Mouse (Mus musculus) embryonic facial prominence, embryonic 10.5 days (tissue): ENCODE results near the gene Zpld1. TPM values are rescaled to one million over a fixed set of nuclear protein-coding genes. Genes with fewer than 3 reads are reported as not detected.
A peak's percentile ranks its signal among the peaks of the same experiment; 100 is the strongest.

Source experiments
- DNase-seq: peaks from one replicate; pipeline ENCODE4 v3.0.0-alpha.2; 2017; ENCODE audit warnings: low spot score
- H3K27ac ChIP-seq: fragments of 300-500 bp; sonication (generic); replicated peaks from 2 replicates; pipeline ENCODE4 v1.5.1; 2016; ENCODE audit warnings: mild to moderate bottlenecking
- H3K27me3 ChIP-seq: fragments of 300-500 bp; sonication (generic); replicated peaks from 2 replicates; pipeline ENCODE4 v1.6.1; 2016; ENCODE audit warnings: low read depth, mild to moderate bottlenecking; ENCODE audit not compliant: poor library complexity, severe bottlenecking
- H3K36me3 ChIP-seq: fragments of 300-500 bp; sonication (generic); replicated peaks from 2 replicates; pipeline ENCODE4 v1.6.1; 2016; ENCODE audit warnings: mild to moderate bottlenecking, moderate library complexity
- H3K4me1 ChIP-seq: fragments of 300-500 bp; sonication (generic); 2 replicates; pipeline ENCODE4 v1.6.1; 2016
- H3K4me3 ChIP-seq: fragments of 300-500 bp; sonication (generic); 2 replicates; pipeline ENCODE4 v1.5.1; 2016; ENCODE audit warnings: mild to moderate bottlenecking, moderate library complexity
- H3K9me3 ChIP-seq: fragments of 300-500 bp; sonication (generic); 2 replicates; pipeline ENCODE4 v1.6.1; 2016; ENCODE audit warnings: mild to moderate bottlenecking
- WGBS: fragments of 180-500 bp; shearing (Covaris S2); methylation state at CpG from one replicate; pipeline ENCODE4 v1.1.7; 2016; 5-methylcytosine and 5-hydroxymethylcytosine counted together
- polyA plus RNA-seq: library from polyadenylated mRNA; unstranded; fragments of >200 nt; fragmentation: Nextera tagmentation; extraction: Ambion mirVana; gene quantifications from 2 replicates; pipeline ENCODE4 v1.2.1, GENCODE M21; 2016

Zpld1 gene
- 0.13 and 0.34 TPM in 2 replicates for polyA plus RNA-seq

- DNase-seq, result no peak
- Histone ChIP-seq H3K4me3 (no peak within 1 kb of the TSS), H3K9me3 (no peaks in the 10 kb centered on the region), H3K27me3 (no peaks in the 10 kb centered on the region), H3K4me1 (no peaks in the 10 kb centered on the region), H3K36me3 (no peaks in the 10 kb centered on the region), H3K27ac (no peak within 1 kb of the TSS)
- WGBS, result 98% methylated on average over 2 of the region's 2 CpGs
These were observed at the start of gene Zpld1 for GRCm38 (mm10) chr16:55297886-55298285. Gene Zpld1 (minus strand): TSS chr16:55297986.

- Histone ChIP-seq H3K27me3 (no peaks in the 10 kb centered on the region), H3K4me1 (no peaks in the 10 kb centered on the region), H3K9me3 (no peaks in the 10 kb centered on the region), H3K36me3 (no peaks in the 10 kb centered on the region), H3K4me3 (no peak overlapping the region), H3K27ac (no peak overlapping the region)
- no peak for DNase-seq
- WGBS, result 85% methylated on average over 3 of the region's 3 CpGs
These were observed 47.9 kb upstream of the Zpld1 start for GRCm38 (mm10) chr16:55345644-55346043.

- Histone ChIP-seq H3K4me1 (no peaks in the 10 kb centered on the region), H3K27ac (no peak overlapping the region)
These were observed 24.0 kb upstream of the Zpld1 start for GRCm38 (mm10) chr16:55321542-55322514.

GRCm38 (mm10) chr16:55316996-55317395, 19.2 kb upstream of the Zpld1 start:
- Histone ChIP-seq H3K9me3 (no peaks in the 10 kb centered on the region), H3K27ac (no peak overlapping the region), H3K36me3 (no peaks in the 10 kb centered on the region), H3K4me3 (no peak overlapping the region), H3K27me3 (no peaks in the 10 kb centered on the region), H3K4me1 (no peaks in the 10 kb centered on the region)
- no peak for DNase-seq

More at GRCm38 (mm10) chr16:55321542-55322514, 24.0 kb upstream of the Zpld1 start:
- WGBS, result 65% methylated on average over 8 of the region's 8 CpGs
- H3K27me3 ChIP-seq, result no peaks in the 10 kb centered on the region
- no peaks in the 10 kb centered on the region for H3K9me3 ChIP-seq
- peak; percentile 23 for DNase-seq
- no peaks in the 10 kb centered on the region for H3K36me3 ChIP-seq
- no peak overlapping the region for H3K4me3 ChIP-seq

- no peaks in the 10 kb centered on the region for H3K4me1 ChIP-seq
- no peak overlapping the region for H3K4me3 ChIP-seq
- WGBS, result 86% methylated on average over 3 of the region's 3 CpGs
- H3K36me3 ChIP-seq, result no peaks in the 10 kb centered on the region
- no peaks in the 10 kb centered on the region for H3K9me3 ChIP-seq
- DNase-seq, result no peak
- H3K27me3 ChIP-seq, result no peaks in the 10 kb centered on the region
- H3K27ac ChIP-seq, result no peak overlapping the region
These were observed 14.3 kb upstream of the Zpld1 start for GRCm38 (mm10) chr16:55312106-55312505.

- Histone ChIP-seq H3K9me3 (no peaks in the 10 kb centered on the region), H3K27ac (no peak overlapping the region), H3K4me1 (no peaks in the 10 kb centered on the region), H3K27me3 (no peaks in the 10 kb centered on the region), H3K36me3 (no peaks in the 10 kb centered on the region), H3K4me3 (no peak overlapping the region)
- DNase-seq, result no peak
- WGBS, result 79% methylated on average over 2 of the region's 2 CpGs
These were observed 15.1 kb downstream of the Zpld1 start for GRCm38 (mm10) chr16:55282696-55283095.

- H3K9me3 ChIP-seq, result no peaks in the 10 kb centered on the region
- H3K27me3 ChIP-seq, result no peaks in the 10 kb centered on the region
- no peak overlapping the region for H3K4me3 ChIP-seq
- no peaks in the 10 kb centered on the region for H3K4me1 ChIP-seq
- WGBS, result 90% methylated on average over 3 of the region's 3 CpGs
- no peak overlapping the region for H3K27ac ChIP-seq
- DNase-seq, result no peak
- H3K36me3 ChIP-seq, result no peaks in the 10 kb centered on the region
These were observed 20.3 kb downstream of the Zpld1 start for GRCm38 (mm10) chr16:55277447-55277846.

GRCm38 (mm10) chr16:55265281-55265680, 32.5 kb downstream of the Zpld1 start:
- Histone ChIP-seq H3K4me3 (no peak overlapping the region), H3K36me3 (no peaks in the 10 kb centered on the region), H3K4me1 (peaks cover 20% of the 10 kb centered on the region), H3K9me3 (no peaks in the 10 kb centered on the region), H3K27ac (no peak overlapping the region), H3K27me3 (no peaks in the 10 kb centered on the region)
- no peak for DNase-seq
- 27% methylated on average over 4 of the region's 4 CpGs for WGBS

- H3K9me3 ChIP-seq, result no peaks in the 10 kb centered on the region
- H3K27me3 ChIP-seq, result no peaks in the 10 kb centered on the region
- no peak for DNase-seq
- peaks cover 22% of the 10 kb centered on the region for H3K4me1 ChIP-seq
- H3K27ac ChIP-seq, result no peak overlapping the region
- 48% methylated on average over 7 of the region's 7 CpGs for WGBS
- no peak overlapping the region for H3K4me3 ChIP-seq
- H3K36me3 ChIP-seq, result no peaks in the 10 kb centered on the region
These were observed 36.8 kb downstream of the Zpld1 start for GRCm38 (mm10) chr16:55260862-55261574.

GRCm38 (mm10) chr16:55259719-55260118, 38.1 kb downstream of the Zpld1 start:
- Histone ChIP-seq H3K4me1 (peaks cover 16% of the 10 kb centered on the region), H3K27ac (no peak overlapping the region), H3K4me3 (no peak overlapping the region), H3K9me3 (no peaks in the 10 kb centered on the region), H3K36me3 (no peaks in the 10 kb centered on the region), H3K27me3 (no peaks in the 10 kb centered on the region)
- DNase-seq, result no peak
- 87% methylated on average over 6 of the region's 6 CpGs for WGBS

- no peaks in the 10 kb centered on the region for H3K27me3 ChIP-seq
- no peaks in the 10 kb centered on the region for H3K36me3 ChIP-seq
- no peak for DNase-seq
- H3K4me3 ChIP-seq, result no peak overlapping the region
- no peaks in the 10 kb centered on the region for H3K9me3 ChIP-seq
- 54% methylated on average over 2 of the region's 2 CpGs for WGBS
- H3K27ac ChIP-seq, result no peak overlapping the region
- H3K4me1 ChIP-seq, result no peaks in the 10 kb centered on the region
These were observed 56.8 kb downstream of the Zpld1 start for GRCm38 (mm10) chr16:55240996-55241395.

GRCm38 (mm10) chr16:55228995-55229622, 68.7 kb downstream of the Zpld1 start:
- no peak overlapping the region for H3K27ac ChIP-seq
- no peak for DNase-seq
- H3K9me3 ChIP-seq, result no peaks in the 10 kb centered on the region
- H3K4me3 ChIP-seq, result no peak overlapping the region
- WGBS, result 92% methylated on average over 1 of the region's 1 CpGs
- H3K4me1 ChIP-seq, result no peaks in the 10 kb centered on the region
- H3K27me3 ChIP-seq, result no peaks in the 10 kb centered on the region
- H3K36me3 ChIP-seq, result no peaks in the 10 kb centered on the region
